Mouse (Mus musculus) MEL (cell line): ENCODE results near the gene Gstcd.

Source experiments
- CTCF ChIP-seq, 3 experiments: IDR thresholded peaks in 2 of 3; conservative IDR thresholded peaks in 1 of 3; 2 replicates each; pipeline ENCODE4 v1.5.1; 2011 to 2012; ENCODE audit warnings: low read length in 3 of 3, low read depth in 2 of 3, mild to moderate bottlenecking in 2 of 3, improper control_type of control experiment in 1 of 3, inconsistent platforms in 1 of 3, mixed read lengths in 1 of 3, moderate library complexity in 1 of 3; ENCODE audit not compliant: control insufficient read depth in 1 of 3, insufficient read depth in 1 of 3, poor library complexity in 1 of 3, severe bottlenecking in 1 of 3
- EP300 ChIP-seq, 2 experiments: IDR thresholded peaks; 2 replicates each; pipeline ENCODE4 v1.6.1; 2011; ENCODE audit warnings: improper control_type of control experiment in 2 of 2, low read length in 2 of 2, low read depth in 1 of 2, mild to moderate bottlenecking in 1 of 2
- MYC ChIP-seq: IDR thresholded peaks from 2 replicates; pipeline ENCODE4 v1.6.1; 2011; ENCODE audit warnings: low read depth, mild to moderate bottlenecking, low read length, improper control_type of control experiment, moderate library complexity
- RCOR1 ChIP-seq: IDR thresholded peaks from 2 replicates; pipeline ENCODE4 v1.6.1; 2012; ENCODE audit warnings: low read depth, mild to moderate bottlenecking, inconsistent platforms, low read length, improper control_type of control experiment
- TCF12 ChIP-seq: IDR thresholded peaks from 2 replicates; pipeline ENCODE4 v1.6.1; 2014; ENCODE audit warnings: low read depth, mild to moderate bottlenecking, inconsistent platforms, low read length, improper control_type of control experiment, moderate library complexity

- TF ChIP-seq EP300 (IDR thresholded peaks at IDR 0.05; ENCODE audit: low read depth in 1 of 2, low read length in 2 of 2) (no peak), CTCF (IDR thresholded peaks at IDR 0.05 in 2 of 3, conservative IDR thresholded peaks at IDR 0.05 in 1 of 3; ENCODE audit: control insufficient read depth in 1 of 3, insufficient read depth in 1 of 3, low read depth in 2 of 3, low read length in 3 of 3, poor library complexity in 1 of 3, severe bottlenecking in 1 of 3) (no peak), RCOR1 (no peak), TCF12 (no peak), MYC (no peak)
Measured at GRCm38 (mm10) chr3:132946086-132946485, 145.7 kb downstream of the Gstcd start.
